Mouse (Mus musculus) C2C12 (cell line): Measurements from ENCODE around the gene Bricd5. TPM values are rescaled to one million over a fixed set of nuclear protein-coding genes. Genes with fewer than 3 reads are reported as not detected.

Source experiments
- H3K27me3 ChIP-seq: one replicate; pipeline ENCODE4 v1.6.1; 2011; ENCODE audit not compliant: control insufficient read depth, insufficient read depth, insufficient read length
- H3K36me3 ChIP-seq: one replicate; pipeline ENCODE4 v1.6.1; 2011; ENCODE audit not compliant: control insufficient read depth, insufficient read depth
- H3K4me3 ChIP-seq: one replicate; pipeline ENCODE4 v1.5.1; 2011; ENCODE audit warnings: mild to moderate bottlenecking, control low read depth; ENCODE audit not compliant: poor library complexity, insufficient read depth, severe bottlenecking
- H3K79me2 ChIP-seq: one replicate; pipeline ENCODE4 v1.6.1; 2011; ENCODE audit not compliant: control insufficient read depth, insufficient read depth
- H3K79me3 ChIP-seq: one replicate; pipeline ENCODE4 v1.6.1; 2011; ENCODE audit warnings: low read depth, control low read depth
- H3ac ChIP-seq: one replicate; pipeline ENCODE3; 2011; ENCODE audit warnings: low read depth; ENCODE audit not compliant: control insufficient read depth, insufficient read length
- CEBPB ChIP-seq: IDR thresholded peaks from one replicate; pipeline ENCODE4 v1.6.1; 2011; ENCODE audit warnings: low read depth, mild to moderate bottlenecking, control low read depth, moderate library complexity
- CTCF ChIP-seq: IDR thresholded peaks from one replicate; pipeline ENCODE4 v1.5.1; 2011; ENCODE audit not compliant: control insufficient read depth, insufficient read depth, insufficient read length
- FOSL1 ChIP-seq: IDR thresholded peaks from one replicate; pipeline ENCODE4 v1.8.0; 2011; ENCODE audit warnings: mild to moderate bottlenecking, low read length; ENCODE audit not compliant: poor library complexity, insufficient read depth, severe bottlenecking
- MAX ChIP-seq: IDR thresholded peaks from one replicate; pipeline ENCODE4 v1.6.1; 2011; ENCODE audit warnings: mild to moderate bottlenecking, control low read depth
- MYOD1 ChIP-seq: IDR thresholded peaks from one replicate; pipeline ENCODE4 v1.6.1; 2011; ENCODE audit warnings: low read depth; ENCODE audit not compliant: control insufficient read depth, insufficient read length
- MYOG ChIP-seq: IDR thresholded peaks from one replicate; pipeline ENCODE4 v1.6.1; 2011; ENCODE audit not compliant: control insufficient read depth, insufficient read length; ENCODE audit errors: extremely low read depth
- USF1 ChIP-seq: IDR thresholded peaks from one replicate; pipeline ENCODE4 v1.6.1; 2011; ENCODE audit warnings: low read depth, mild to moderate bottlenecking, control low read depth, moderate library complexity
- polyA plus RNA-seq: library from polyadenylated mRNA; unstranded; fragments of >200 nt; fragmentation: generic; extraction: Trizol; gene quantifications from one replicate; pipeline ENCODE4 v1.2.1, GENCODE M21; 2012; ENCODE audit warnings: missing spikeins

Gene Bricd5
- polyA plus RNA-seq, 1 experiment: 0.06 TPM

DNA sequence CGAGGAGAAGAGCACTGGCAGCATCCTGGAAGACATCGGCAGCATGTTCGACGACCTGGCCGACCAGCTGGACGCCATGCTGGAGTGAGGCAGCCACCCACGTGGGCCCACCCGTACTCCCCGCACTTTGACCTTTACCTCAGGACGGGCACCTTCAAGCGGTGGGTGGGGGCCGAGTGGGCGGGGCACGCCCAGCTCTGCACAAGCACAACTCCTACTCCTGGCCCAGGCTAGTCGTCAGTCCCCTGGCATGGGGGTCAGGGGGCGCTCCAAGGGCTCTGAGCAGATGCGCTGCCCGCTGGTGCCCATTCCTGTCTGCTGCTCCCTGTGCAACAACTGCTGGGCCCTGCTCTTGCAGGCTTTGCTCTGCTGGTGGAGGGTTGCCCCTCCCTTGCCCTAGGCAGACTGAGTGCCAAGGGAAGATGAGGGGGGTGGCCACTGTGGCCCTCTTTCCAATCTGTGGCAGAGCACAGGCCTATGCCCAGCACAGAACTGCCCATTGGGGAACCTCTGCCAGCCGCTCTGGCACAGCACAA lies 33.5 kb downstream of the Bricd5 start:
- Histone ChIP-seq H3K27me3 (no peaks in the 10 kb centered on the region), H3K4me3 (no peak overlapping the region), H3ac (no peak overlapping the region), H3K79me2 (no peaks in the 10 kb centered on the region), H3K36me3 (peaks cover 35% of the 10 kb centered on the region), H3K79me3 (no peaks in the 10 kb centered on the region)
- TF ChIP-seq USF1: no peak
- TF ChIP-seq CTCF: no peak
- TF ChIP-seq FOSL1: no peak
- no peak for TF ChIP-seq CEBPB
- TF ChIP-seq MAX: no peak
- no peak for TF ChIP-seq MYOG
- no peak for TF ChIP-seq MYOD1

DNA sequence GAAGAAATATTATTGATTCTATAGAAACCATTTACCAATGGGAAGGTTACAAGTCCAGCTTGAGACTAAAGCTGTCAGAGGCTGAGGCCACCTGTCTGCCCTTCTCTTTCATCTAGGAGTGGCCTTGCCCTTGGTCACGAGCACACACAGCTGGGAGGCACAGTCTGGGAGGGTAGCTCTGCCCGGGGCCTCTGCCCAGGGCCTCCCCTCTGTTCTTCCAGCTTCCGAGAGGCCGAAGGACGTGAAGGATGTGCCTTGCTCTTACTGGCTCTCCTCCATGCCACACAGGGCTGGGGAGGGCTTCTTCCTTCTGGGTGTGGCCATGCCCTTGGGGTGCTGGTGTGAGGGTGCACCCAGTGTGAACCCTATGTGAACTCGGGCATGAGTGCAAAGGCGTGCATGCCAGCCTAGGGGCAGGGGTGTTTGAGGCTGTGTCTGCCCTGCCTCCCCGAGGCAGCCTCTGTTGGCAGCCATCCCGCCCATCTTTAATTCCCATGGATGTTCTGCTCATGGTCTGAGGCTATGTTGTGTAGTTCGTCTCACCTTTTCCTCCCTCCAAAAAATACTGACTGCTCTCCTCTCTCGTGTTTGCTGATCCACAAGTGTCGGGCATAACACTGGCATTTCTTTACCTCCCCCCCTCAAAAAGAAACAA lies 34.2 kb downstream of the Bricd5 start:
- Histone ChIP-seq H3K79me2 (no peaks in the 10 kb centered on the region), H3ac (no peak overlapping the region), H3K79me3 (no peaks in the 10 kb centered on the region), H3K27me3 (no peaks in the 10 kb centered on the region), H3K36me3 (peaks cover 37% of the 10 kb centered on the region), H3K4me3 (no peak overlapping the region)
- no peak for TF ChIP-seq CTCF
- TF ChIP-seq CEBPB: no peak
- TF ChIP-seq MYOD1: no peak
- TF ChIP-seq FOSL1: no peak
- TF ChIP-seq MAX: no peak
- TF ChIP-seq MYOG: no peak
- TF ChIP-seq USF1: no peak

- no peaks in the 10 kb centered on the region for H3K79me2 ChIP-seq
- H3K36me3 ChIP-seq: peaks cover 64% of the 10 kb centered on the region
- TF ChIP-seq CTCF: no peak
- no peak for TF ChIP-seq MYOG
- TF ChIP-seq MAX: no peak
- no peak for TF ChIP-seq CEBPB
- TF ChIP-seq MYOD1: no peak
- TF ChIP-seq FOSL1: no peak
- no peak for TF ChIP-seq USF1
- H3K79me3 ChIP-seq: peaks cover 2% of the 10 kb centered on the region
- no peak overlapping the region for H3K4me3 ChIP-seq
- no peak overlapping the region for H3ac ChIP-seq
- no peaks in the 10 kb centered on the region for H3K27me3 ChIP-seq
Observed at GRCm38 (mm10) chr17:24513609-24514008, 39.9 kb downstream of the Bricd5 start.

GRCm38 (mm10) chr17:24514270-24515257 lies 40.9 kb downstream of the Bricd5 start:
- H3K36me3 ChIP-seq: peaks cover 62% of the 10 kb centered on the region
- H3K79me2 ChIP-seq: peaks cover 7% of the 10 kb centered on the region
- H3K79me3 ChIP-seq: peaks cover 6% of the 10 kb centered on the region
- TF ChIP-seq CTCF (no peak), MAX (no peak), MYOD1 (no peak), FOSL1 (no peak)
- no peak overlapping the region for H3K4me3 ChIP-seq
- H3ac ChIP-seq: no peak overlapping the region
- H3K27me3 ChIP-seq: no peaks in the 10 kb centered on the region

DNA sequence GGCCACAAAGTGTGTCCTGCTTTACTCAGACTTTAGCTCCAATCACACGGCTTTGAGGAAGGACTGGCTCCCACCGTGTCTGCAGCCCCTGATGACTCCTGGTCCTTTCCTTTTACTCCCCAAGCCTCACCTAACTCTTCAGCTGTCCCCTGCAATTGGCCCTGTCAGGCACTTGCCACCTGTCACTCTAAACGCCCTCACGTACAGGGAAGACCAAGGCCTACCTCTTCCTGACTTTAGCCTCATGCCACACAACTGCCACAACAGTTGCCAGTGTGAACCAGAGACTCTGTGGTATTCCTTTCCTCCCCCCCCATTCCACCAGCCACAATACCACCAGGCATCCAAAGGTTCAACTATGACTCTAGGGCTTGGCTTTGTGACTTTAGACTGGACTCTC lies 46.8 kb downstream of the Bricd5 start:
- peaks cover 54% of the 10 kb centered on the region for H3K79me3 ChIP-seq
- no peak overlapping the region for H3K4me3 ChIP-seq
- H3ac ChIP-seq: no peak overlapping the region
- H3K27me3 ChIP-seq: no peaks in the 10 kb centered on the region
- H3K36me3 ChIP-seq: peaks cover 42% of the 10 kb centered on the region
- H3K79me2 ChIP-seq: peaks cover 66% of the 10 kb centered on the region
- TF ChIP-seq CEBPB: no peak
- TF ChIP-seq CTCF: no peak

DNA sequence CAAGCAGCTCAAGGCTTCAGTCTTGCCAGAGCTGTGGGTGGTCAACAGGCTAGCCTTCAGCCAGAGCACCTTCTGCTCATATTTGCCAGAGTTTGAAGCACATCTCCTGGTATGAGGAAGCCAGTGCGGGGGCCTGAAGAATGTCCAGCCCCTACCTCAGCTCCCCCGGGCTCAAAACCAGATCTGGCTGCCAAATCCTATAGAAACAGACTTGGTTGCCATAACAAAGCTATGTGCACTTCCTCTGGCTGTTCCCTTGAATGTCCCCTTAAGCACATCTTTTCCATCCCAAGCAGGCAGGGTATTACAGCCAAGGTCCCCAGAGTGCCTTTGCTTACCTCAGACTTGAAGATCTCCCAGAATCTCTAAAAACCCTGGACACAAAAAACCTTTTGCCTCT lies 51.0 kb downstream of the Bricd5 start:
- Histone ChIP-seq H3K27me3 (no peaks in the 10 kb centered on the region), H3K79me2 (peaks cover 95% of the 10 kb centered on the region), H3ac (no peak overlapping the region), H3K79me3 (peaks cover 80% of the 10 kb centered on the region), H3K36me3 (peaks cover 39% of the 10 kb centered on the region), H3K4me3 (no peak overlapping the region)
- TF ChIP-seq MYOD1: no peak
- no peak for TF ChIP-seq CTCF
- no peak for TF ChIP-seq MYOG
- TF ChIP-seq USF1: no peak
- no peak for TF ChIP-seq CEBPB
- no peak for TF ChIP-seq MAX
- no peak for TF ChIP-seq FOSL1

Other genes starting within 250 kb of the Bricd5 start
- 38.1 TPM for gene Ccnf, start 222.4 kb upstream of the Bricd5 start, polyA plus RNA-seq
- not detected for gene Abca17, start 122.8 kb upstream of the Bricd5 start, polyA plus RNA-seq
- 0.66 TPM for gene Abca3, start 121.9 kb upstream of the Bricd5 start, polyA plus RNA-seq
- gene Rnps1, start 59.3 kb upstream of the Bricd5 start, polyA plus RNA-seq: 99.0 TPM
- 48.5 TPM for gene Eci1, start 47.2 kb upstream of the Bricd5 start, polyA plus RNA-seq
- gene Dnase1l2, start 30.8 kb upstream of the Bricd5 start, polyA plus RNA-seq: 0.68 TPM
- gene E4f1, start 3.6 kb upstream of the Bricd5 start, polyA plus RNA-seq: 13.1 TPM
- gene Pgp, start 3.5 kb upstream of the Bricd5 start, polyA plus RNA-seq: 56.7 TPM
- 23.1 TPM for gene Mlst8, start 5.2 kb downstream of the Bricd5 start, polyA plus RNA-seq
- 0.36 TPM for gene Caskin1, start 14.7 kb downstream of the Bricd5 start, polyA plus RNA-seq
- gene Traf7, start 54.1 kb downstream of the Bricd5 start, polyA plus RNA-seq: 142 TPM
- 0.42 TPM for gene Rab26, start 60.3 kb downstream of the Bricd5 start, polyA plus RNA-seq
- 50.6 TPM for gene Pkd1, start 76.0 kb downstream of the Bricd5 start, polyA plus RNA-seq
- 33.3 TPM for gene Tsc2, start 158.7 kb downstream of the Bricd5 start, polyA plus RNA-seq
- gene Nthl1, start 158.8 kb downstream of the Bricd5 start, polyA plus RNA-seq: 12.6 TPM
- 10.0 TPM for gene Slc9a3r2, start 176.4 kb downstream of the Bricd5 start, polyA plus RNA-seq
- 0.42 TPM for gene Npw, start 184.6 kb downstream of the Bricd5 start, polyA plus RNA-seq
- 34.6 TPM for gene Zfp598, start 195.8 kb downstream of the Bricd5 start, polyA plus RNA-seq
- gene Syngr3, start 216.1 kb downstream of the Bricd5 start, polyA plus RNA-seq: 0.61 TPM
- 62.8 TPM for gene Gfer, start 222.3 kb downstream of the Bricd5 start, polyA plus RNA-seq
- gene Noxo1, start 222.3 kb downstream of the Bricd5 start, polyA plus RNA-seq: 0.34 TPM
- gene Tbl3, start 233.8 kb downstream of the Bricd5 start, polyA plus RNA-seq: 83.8 TPM
- 1.8 TPM for gene Rnf151, start 244.2 kb downstream of the Bricd5 start, polyA plus RNA-seq
- gene Rps2, start 244.2 kb downstream of the Bricd5 start, polyA plus RNA-seq: 381 TPM